Mouse (Mus musculus): ENCODE measurements around the gene Slc4a2. TPM values are rescaled to one million over a fixed set of nuclear protein-coding genes. Genes with fewer than 3 reads are reported as not detected.
"Not testable (repeated sequence)": the region's sequence is repeated elsewhere in the genome, so short reads cannot be mapped to it uniquely, and the experiment has no call there.

Slc4a2 gene
- total and polyA plus RNA-seq, 3 experiments = 20.0 to 25.5 (median 24.7) TPM

- Histone ChIP-seq H3K9me3 (replicated peaks) (peaks cover 7% of the 10 kb centered on the region), H3K36me3 (replicated peaks) (peaks cover 15% of the 10 kb centered on the region), H3K4me1 (ENCODE audit: insufficient read depth, low read depth, low read length) (peaks cover 68% of the 10 kb centered on the region), H3K27me3 (ENCODE audit: insufficient read depth, low read length) (peaks cover 7% of the 10 kb centered on the region; the same call in 1 of the 2 replicates), H3K4me3 (ENCODE audit: low read depth, low read length) (no peak overlapping the region)
- TF ChIP-seq TAL1 (conservative IDR thresholded peaks at IDR 0.05; ENCODE audit: low read depth, low read length) (no peak), GATA2 (IDR thresholded peaks at IDR 0.05; ENCODE audit: borderline replicate concordance, low read depth, low read length) (no peak), CTCF (IDR thresholded peaks at IDR 0.05; ENCODE audit: low read depth, low read length) (no peak)
- no peak for DNase-seq (ENCODE audit: low spot score)
- no peak for ATAC-seq (ENCODE audit: extremely low read depth, insufficient number of reproducible peaks, low FRiP score, poor library complexity, severe bottlenecking)
These were observed 30.9 kb upstream of the Slc4a2 start for GRCm38 (mm10) chr5:24392724-24393123.

GRCm38 (mm10) chr5:24393392-24393997 is 30.1 kb upstream of the Slc4a2 start, which contains the start of gene Abcb8:
Gene Abcb8, plus strand, starts transcription at chr5:24393663.
- Histone ChIP-seq H3K27me3 (ENCODE audit: insufficient read depth, low read length) (no peaks in the 10 kb centered on the region), H3K36me3 (replicated peaks) (peaks cover 22% of the 10 kb centered on the region), H3K9me3 (replicated peaks) (no peaks in the 10 kb centered on the region), H3K4me1 (ENCODE audit: insufficient read depth, low read depth, low read length) (peaks cover 66% of the 10 kb centered on the region), H3K4me3 (ENCODE audit: low read depth, low read length) (peak within 1 kb of the TSS; percentile 76)
- TF ChIP-seq GATA1 (IDR thresholded peaks at IDR 0.05; ENCODE audit: borderline replicate concordance, low read length) = no peak
- no peak for TF ChIP-seq POLR2AphosphoS5 (IDR thresholded peaks at IDR 0.05; ENCODE audit: insufficient replicate concordance, low read depth, low read length)
- TF ChIP-seq GATA2 (IDR thresholded peaks at IDR 0.05; ENCODE audit: borderline replicate concordance, low read depth, low read length) = no peak
- TF ChIP-seq TAL1 (conservative IDR thresholded peaks at IDR 0.05; ENCODE audit: low read depth, low read length) = no peak
- TF ChIP-seq CTCF (IDR thresholded peaks at IDR 0.05; ENCODE audit: low read depth, low read length) = peak; percentile 86
- ATAC-seq (ENCODE audit: extremely low read depth, insufficient number of reproducible peaks, low FRiP score, poor library complexity, severe bottlenecking) (peak; percentile 9; the same call in 1 of the 2 replicates), DNase-seq (ENCODE audit: low spot score) (peak; percentile 76)

- DNase-seq (ENCODE audit: low spot score) = peak; percentile 99
- peaks cover 58% of the 10 kb centered on the region for H3K4me1 ChIP-seq (ENCODE audit: insufficient read depth, low read depth, low read length)
These were observed 29.3 kb upstream of the Slc4a2 start for GRCm38 (mm10) chr5:24394165-24394894.

GRCm38 (mm10) chr5:24396254-24396653 is 27.4 kb upstream of the Slc4a2 start:
- ATAC-seq (ENCODE audit: extremely low read depth, insufficient number of reproducible peaks, low FRiP score, poor library complexity, severe bottlenecking); H3K4me3 ChIP-seq (ENCODE audit: low read depth, low read length); H3K9me3 ChIP-seq (replicated peaks); DNase-seq (ENCODE audit: low spot score); H3K27me3 ChIP-seq (ENCODE audit: insufficient read depth, low read length): not testable (repeated sequence)
- Histone ChIP-seq H3K36me3 (replicated peaks) (peaks cover 47% of the 10 kb centered on the region), H3K4me1 (ENCODE audit: insufficient read depth, low read depth, low read length) (peaks cover 44% of the 10 kb centered on the region)

More at GRCm38 (mm10) chr5:24394165-24394894, 29.3 kb upstream of the Slc4a2 start:
- peak; percentile 89 for ATAC-seq (ENCODE audit: extremely low read depth, insufficient number of reproducible peaks, low FRiP score, poor library complexity, severe bottlenecking)
- peaks cover 29% of the 10 kb centered on the region for H3K36me3 ChIP-seq (replicated peaks)
- H3K27me3 ChIP-seq (ENCODE audit: insufficient read depth, low read length) = no peaks in the 10 kb centered on the region
- H3K9me3 ChIP-seq (replicated peaks) = no peaks in the 10 kb centered on the region
- peak overlapping the region; percentile 76 for H3K4me3 ChIP-seq (ENCODE audit: low read depth, low read length)
- TF ChIP-seq GATA1 (IDR thresholded peaks at IDR 0.05; ENCODE audit: borderline replicate concordance, low read length) (no peak), CTCF (IDR thresholded peaks at IDR 0.05; ENCODE audit: low read depth, low read length) (no peak), TAL1 (conservative IDR thresholded peaks at IDR 0.05; ENCODE audit: low read depth, low read length) (no peak), GATA2 (IDR thresholded peaks at IDR 0.05; ENCODE audit: borderline replicate concordance, low read depth, low read length) (no peak), POLR2AphosphoS5 (IDR thresholded peaks at IDR 0.05; ENCODE audit: insufficient replicate concordance, low read depth, low read length) (no peak)

- H3K4me3 ChIP-seq (ENCODE audit: low read depth, low read length) = no peak overlapping the region
- no peak for ATAC-seq (ENCODE audit: extremely low read depth, insufficient number of reproducible peaks, low FRiP score, poor library complexity, severe bottlenecking)
These were observed 24.0 kb upstream of the Slc4a2 start for GRCm38 (mm10) chr5:24399686-24400085.

GRCm38 (mm10) chr5:24400362-24400761 is 23.3 kb upstream of the Slc4a2 start:
- ATAC-seq (ENCODE audit: extremely low read depth, insufficient number of reproducible peaks, low FRiP score, poor library complexity, severe bottlenecking) (no peak), DNase-seq (ENCODE audit: low spot score) (no peak)
- no peak for TF ChIP-seq POLR2AphosphoS5 (IDR thresholded peaks at IDR 0.05; ENCODE audit: insufficient replicate concordance, low read depth, low read length)
- TF ChIP-seq TAL1 (conservative IDR thresholded peaks at IDR 0.05; ENCODE audit: low read depth, low read length) = no peak
- no peak for TF ChIP-seq GATA2 (IDR thresholded peaks at IDR 0.05; ENCODE audit: borderline replicate concordance, low read depth, low read length)
- TF ChIP-seq GATA1 (IDR thresholded peaks at IDR 0.05; ENCODE audit: borderline replicate concordance, low read length) = no peak
- TF ChIP-seq CTCF (IDR thresholded peaks at IDR 0.05; ENCODE audit: low read depth, low read length) = no peak
- Histone ChIP-seq H3K4me3 (ENCODE audit: low read depth, low read length) (no peak overlapping the region), H3K36me3 (replicated peaks) (peaks cover 85% of the 10 kb centered on the region), H3K4me1 (ENCODE audit: insufficient read depth, low read depth, low read length) (peaks cover 8% of the 10 kb centered on the region), H3K27me3 (ENCODE audit: insufficient read depth, low read length) (no peaks in the 10 kb centered on the region), H3K9me3 (replicated peaks) (no peaks in the 10 kb centered on the region)

More at GRCm38 (mm10) chr5:24399686-24400085, 24.0 kb upstream of the Slc4a2 start:
- H3K9me3 ChIP-seq (replicated peaks) = no peaks in the 10 kb centered on the region
- no peak for DNase-seq (ENCODE audit: low spot score)
- TF ChIP-seq POLR2AphosphoS5 (IDR thresholded peaks at IDR 0.05; ENCODE audit: insufficient replicate concordance, low read depth, low read length) = no peak
- TF ChIP-seq TAL1 (conservative IDR thresholded peaks at IDR 0.05; ENCODE audit: low read depth, low read length) = no peak
- no peak for TF ChIP-seq GATA1 (IDR thresholded peaks at IDR 0.05; ENCODE audit: borderline replicate concordance, low read length)
- TF ChIP-seq CTCF (IDR thresholded peaks at IDR 0.05; ENCODE audit: low read depth, low read length) = no peak
- TF ChIP-seq GATA2 (IDR thresholded peaks at IDR 0.05; ENCODE audit: borderline replicate concordance, low read depth, low read length) = no peak
- H3K36me3 ChIP-seq (replicated peaks) = peaks cover 79% of the 10 kb centered on the region
- H3K27me3 ChIP-seq (ENCODE audit: insufficient read depth, low read length) = no peaks in the 10 kb centered on the region
- H3K4me1 ChIP-seq (ENCODE audit: insufficient read depth, low read depth, low read length) = peaks cover 15% of the 10 kb centered on the region

Data from G1E (cell line).